Mouse (Mus musculus) megakaryocyte, embryonic 14.5 days (primary cell): ENCODE results near the gene Usp46.

Experiments
- FLI1 ChIP-seq: IDR thresholded peaks from 2 replicates; pipeline ENCODE4 v1.6.1; 2012; ENCODE audit warnings: low read length, inconsistent platforms, mixed read lengths
- GATA1 ChIP-seq: IDR thresholded peaks from 3 replicates; pipeline ENCODE4 v1.6.1; 2012; ENCODE audit warnings: mixed read lengths, low read length, inconsistent platforms, borderline replicate concordance

DNA sequence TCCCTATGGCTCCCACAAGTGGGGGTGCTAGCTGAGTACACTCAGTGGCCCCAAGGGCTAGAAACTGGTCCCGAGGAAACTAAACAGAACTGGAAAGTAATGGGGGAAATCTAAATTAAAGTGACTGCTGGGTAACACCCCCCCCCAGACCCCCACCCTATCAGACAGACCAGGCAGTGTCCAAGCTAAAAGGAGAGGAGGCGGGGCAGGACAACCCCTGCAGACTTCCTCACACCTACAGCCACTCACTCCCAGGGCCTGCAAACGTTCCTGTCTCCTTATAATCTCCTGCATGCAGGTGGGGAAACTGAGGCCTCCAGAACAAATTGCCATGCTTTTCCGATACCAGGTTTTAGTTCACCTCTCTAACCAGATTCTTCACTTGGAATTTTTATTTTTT is 885 bp downstream of the Usp46 start:
- TF ChIP-seq GATA1 (no peak), FLI1 (no peak)
